15 mouse cellular contexts compared by ENCODE assay signal in genomic region chr11:98712009-98712408, GRCm38 (mm10). TPM values are rescaled to one million over a fixed set of nuclear protein-coding genes. Genes with fewer than 3 reads are reported as not detected.
DNase-seq lines count a peak whose midpoint lies in the region; ATAC-seq and TF ChIP-seq lines count a peak whose summit lies in the region.
"Not testable (repeated sequence)": the region's sequence is repeated elsewhere in the genome, so short reads cannot be mapped to it uniquely, and the experiment has no call there.
"Had no signal": no experiment of that assay in that cellular context is flagged by ENCODE, and none has a peak within 500 bp of the region (broad histone marks: within the 10 kb centered on the region; RNA-seq: fewer than 3 reads in every experiment).

No protein-coding gene starts in this region.

- peaks cover 50% of the 10 kb centered on the region for H3K36me3 ChIP-seq in heart, postnatal 0 days (replicated peaks; ENCODE audit: control insufficient read depth, insufficient read depth, low read length)
- peaks cover 74% of the 10 kb centered on the region for H3K36me3 ChIP-seq in lung, embryonic 14.5 days (ENCODE audit: insufficient read depth)

- not testable (repeated sequence) for TF ChIP-seq POLR2A in cortical plate, adult 2 months (IDR thresholded peaks at IDR 0.05; ENCODE audit: extremely low read depth, insufficient read depth, low read length)

- H3K27me3 ChIP-seq in heart, postnatal 0 days (ENCODE audit: control insufficient read depth, insufficient read depth, low read length); lung, embryonic 14.5 days (ENCODE audit: insufficient read depth, low read length): not testable (repeated sequence)

- 86% methylated on average over 5 of the region's 6 CpGs for WGBS in heart, postnatal 0 days
- WGBS in lung, embryonic 14.5 days = 84% methylated on average over 6 of the region's 6 CpGs

- DNase-seq in 3T3-L1 (ENCODE audit: low read depth, low spot score) (peak; percentile 57), NIH3T3 (ENCODE audit: low read depth) (peak; percentile 67)
- DNase-seq in heart, postnatal 0 days (ENCODE audit: low spot score); layer of hippocampus, adult 2 months (ENCODE audit: low spot score in 2 of 2): not testable (repeated sequence)
- peak; percentile 63 for DNase-seq in lung, embryonic 14.5 days
- peak; percentile 60 for DNase-seq in naive thymus-derived CD4-positive, alpha-beta T cell, adult 2 months (ENCODE audit: low read depth)
- peak; percentile 42 for DNase-seq in thymus, postnatal 14 days

- ATAC-seq in heart, postnatal 0 days (ENCODE audit: insufficient read depth, low read depth); lung, embryonic 14.5 days (ENCODE audit: insufficient read depth): not testable (repeated sequence)

- not testable (repeated sequence) for H3K27ac ChIP-seq in cortical plate, adult 2 months (ENCODE audit: insufficient read depth, low read length); heart, postnatal 0 days (ENCODE audit: low read depth); layer of hippocampus, adult 2 months; lung, embryonic 14.5 days (ENCODE audit: low read depth)

- not testable (repeated sequence) for H3K9ac ChIP-seq in heart, postnatal 0 days (replicated peaks; ENCODE audit: low read depth, low read length); lung, embryonic 14.5 days

- not testable (repeated sequence) for H3K4me2 ChIP-seq in heart, postnatal 0 days (ENCODE audit: low read depth, low read length); lung, embryonic 14.5 days

- not testable (repeated sequence) for H3K9me3 ChIP-seq in heart, postnatal 0 days (replicated peaks; ENCODE audit: control insufficient read depth, low read length); lung, embryonic 14.5 days (ENCODE audit: low read depth, low read length)

- TF ChIP-seq EP300 in heart, postnatal 0 days (IDR thresholded peaks at IDR 0.05; ENCODE audit: low read depth) = not testable (repeated sequence)

- not testable (repeated sequence) for H3K4me1 ChIP-seq in cortical plate, adult 2 months (ENCODE audit: control insufficient read depth, insufficient read depth, low read length)
- peaks cover 21% of the 10 kb centered on the region for H3K4me1 ChIP-seq in heart, postnatal 0 days (ENCODE audit: control insufficient read depth, insufficient read depth)
- peaks cover 24% of the 10 kb centered on the region for H3K4me1 ChIP-seq in lung, embryonic 14.5 days (ENCODE audit: insufficient read depth)

- not testable (repeated sequence) for H3K4me3 ChIP-seq in cortical plate, adult 2 months (ENCODE audit: insufficient read depth, low read length); heart, postnatal 0 days (ENCODE audit: low read depth, low read length); layer of hippocampus, adult 2 months; lung, embryonic 14.5 days (ENCODE audit: low read depth, low read length)

- TF ChIP-seq CTCF in cortical plate, adult 2 months (IDR thresholded peaks at IDR 0.05; ENCODE audit: extremely low read depth, insufficient read depth, low read length) = peak; percentile 32; the same call in 1 of the 2 replicates
- peak; percentile 51 for TF ChIP-seq CTCF in heart, postnatal 0 days (IDR thresholded peaks at IDR 0.05; ENCODE audit: low read depth)
- TF ChIP-seq CTCF in layer of hippocampus, adult 2 months (conservative IDR thresholded peaks at IDR 0.05) = peak; percentile 65
- TF ChIP-seq CTCF in lung, embryonic 14.5 days (IDR thresholded peaks at IDR 0.05; ENCODE audit: low read depth) = peak; percentile 63

RNA-seq across cellular contexts. Expression of gene Csf3, which starts 10.9 kb away (rescaled TPM):
- 0.08 TPM in 1 of 2 replicates, not detected in the other for polyA plus RNA-seq in cortical plate, adult 2 months (2012; rRNA removed)
- 0.23 TPM in 1 of 2 replicates, not detected in the other for total RNA-seq in heart, postnatal 0 days (2014; rRNA removed; ENCODE audit: low replicate concordance)
- polyA plus RNA-seq in heart, postnatal 0 days (2015; fragmentation: Nextera tagmentation; extraction: Ambion mirVana) = not detected in 2 replicates
- not detected for total RNA-seq in layer of hippocampus, adult 2 months (2021)
- not detected in 2 replicates for polyA plus RNA-seq in lung, embryonic 14.5 days (2014; fragmentation: Nextera tagmentation; extraction: Ambion mirVana)
- total RNA-seq: layer of hippocampus, adult 18-20 months; left cerebral cortex, adult 8-10 months; megakaryocyte progenitor cell, adult 5-6 weeks had no signal
- polyA plus RNA-seq: embryonic facial prominence, embryonic 11.5 days; heart, embryonic 14.5 days; hindbrain, embryonic 13.5 days; neural tube, embryonic 15.5 days had no signal

RNA-seq across cellular contexts. Expression of gene Med24, which starts 17.2 kb away (rescaled TPM):
- 127 and 144 TPM in 2 replicates for polyA plus RNA-seq in cortical plate, adult 2 months (2012; rRNA removed)
- total RNA-seq in heart, postnatal 0 days (2014; rRNA removed; ENCODE audit: low replicate concordance) = 39.9 and 48.0 TPM in 2 replicates
- polyA plus RNA-seq in heart, postnatal 0 days (2015; fragmentation: Nextera tagmentation; extraction: Ambion mirVana) = 21.9 and 23.3 TPM in 2 replicates
- total RNA-seq in layer of hippocampus, adult 2 months (2021) = 100 to 1,000 TPM; 146 to 148 TPM
- polyA plus RNA-seq in lung, embryonic 14.5 days (2014; fragmentation: Nextera tagmentation; extraction: Ambion mirVana) = 53.0 and 53.5 TPM in 2 replicates

RNA-seq across cellular contexts. Expression of gene Thra, which starts 28.4 kb away (rescaled TPM):
- polyA plus RNA-seq in cortical plate, adult 2 months (2012; rRNA removed) = 721 and 771 TPM in 2 replicates
- 188 and 234 TPM in 2 replicates for total RNA-seq in heart, postnatal 0 days (2014; rRNA removed; ENCODE audit: low replicate concordance)
- 40.8 and 44.0 TPM in 2 replicates for polyA plus RNA-seq in heart, postnatal 0 days (2015; fragmentation: Nextera tagmentation; extraction: Ambion mirVana)
- total RNA-seq in layer of hippocampus, adult 2 months (2021) = 1,000 to 10,000 TPM in 1 of 2 experiments, 100 to 1,000 TPM in 1; 996 to 1,082 TPM
- polyA plus RNA-seq in lung, embryonic 14.5 days (2014; fragmentation: Nextera tagmentation; extraction: Ambion mirVana) = 46.8 and 47.1 TPM in 2 replicates

RNA-seq across cellular contexts. Expression of gene Psmd3, which starts 29.7 kb away (rescaled TPM):
- 188 and 190 TPM in 2 replicates for polyA plus RNA-seq in cortical plate, adult 2 months (2012; rRNA removed)
- 96.4 and 130 TPM in 2 replicates for total RNA-seq in heart, postnatal 0 days (2014; rRNA removed; ENCODE audit: low replicate concordance)
- 134 and 147 TPM in 2 replicates for polyA plus RNA-seq in heart, postnatal 0 days (2015; fragmentation: Nextera tagmentation; extraction: Ambion mirVana)
- total RNA-seq in layer of hippocampus, adult 2 months (2021) = 100 to 1,000 TPM; 123 to 125 TPM
- 152 and 169 TPM in 2 replicates for polyA plus RNA-seq in lung, embryonic 14.5 days (2014; fragmentation: Nextera tagmentation; extraction: Ambion mirVana)

RNA-seq across cellular contexts. Expression of gene Gsdma, which starts 47.9 kb away (rescaled TPM):
- polyA plus RNA-seq in cortical plate, adult 2 months (2012; rRNA removed) = 0.04 and 0.06 TPM in 2 replicates
- total RNA-seq in heart, postnatal 0 days (2014; rRNA removed; ENCODE audit: low replicate concordance) = not detected in 2 replicates
- polyA plus RNA-seq in heart, postnatal 0 days (2015; fragmentation: Nextera tagmentation; extraction: Ambion mirVana) = not detected in 2 replicates
- total RNA-seq in layer of hippocampus, adult 2 months (2021) = not detected
- not detected in 2 replicates for polyA plus RNA-seq in lung, embryonic 14.5 days (2014; fragmentation: Nextera tagmentation; extraction: Ambion mirVana)
- total RNA-seq: layer of hippocampus, adult 18-20 months; left cerebral cortex, adult 8-10 months; megakaryocyte progenitor cell, adult 5-6 weeks had no signal
- polyA plus RNA-seq: heart, embryonic 14.5 days had no signal

Comparison
In these comparisons a context has a peak if more than half of its experiments do, and no peak if none do; other contexts are left out.
1. RNA of gene Thra, which starts 28.4 kb away (polyA plus RNA-seq): 721 to 771 TPM in cortical plate, adult 2 months; 46.8 to 47.1 TPM in lung, embryonic 14.5 days and 40.8 to 44.0 TPM in heart, postnatal 0 days; every median in the first group is over 10 times any median in the second.
2. Peak in every context shown above with its lines, with median percentiles within 50 percentile points of each other: CTCF ChIP-seq.